In genomic region chrX:53006062-53006461, GRCm38 (mm10) we compare ENCODE assay signal across 8 mouse cellular contexts. TPM values are rescaled to one million over a fixed set of nuclear protein-coding genes. Genes with fewer than 3 reads are reported as not detected.
A peak's percentile ranks its signal among the peaks of the same experiment; 100 is the strongest.
DNase-seq lines count a peak whose midpoint lies in the region; ATAC-seq lines count a peak whose summit lies in the region.

No protein-coding gene starts in this region.

- WGBS in heart, embryonic 10.5 days, result 55% methylated on average over 3 of the region's 3 CpGs
- WGBS in midbrain, embryonic 14.5 days, result 57% methylated on average over 3 of the region's 3 CpGs
- 57% methylated on average over 3 of the region's 3 CpGs for WGBS in midbrain, embryonic 13.5 days

- no peaks in the 10 kb centered on the region for H3K4me1 ChIP-seq in heart, embryonic 10.5 days
- no peaks in the 10 kb centered on the region for H3K4me1 ChIP-seq in midbrain, embryonic 14.5 days (ENCODE audit: control insufficient read depth, insufficient read depth, low read length)
- no peaks in the 10 kb centered on the region for H3K4me1 ChIP-seq in midbrain, embryonic 13.5 days (replicated peaks)

- no peaks in the 10 kb centered on the region for H3K9me3 ChIP-seq in heart, embryonic 10.5 days
- no peaks in the 10 kb centered on the region for H3K9me3 ChIP-seq in midbrain, embryonic 14.5 days (ENCODE audit: control insufficient read depth, low read length)
- no peaks in the 10 kb centered on the region for H3K9me3 ChIP-seq in midbrain, embryonic 13.5 days

- no peak overlapping the region for H3K9ac ChIP-seq in midbrain, embryonic 14.5 days (replicated peaks; ENCODE audit: low read length)
- H3K9ac ChIP-seq in midbrain, embryonic 13.5 days (replicated peaks), result no peak overlapping the region

- H3K4me2 ChIP-seq in midbrain, embryonic 14.5 days (ENCODE audit: low read length), result no peak overlapping the region
- H3K4me2 ChIP-seq in midbrain, embryonic 13.5 days (replicated peaks), result no peak overlapping the region

- H3K4me3 ChIP-seq in heart, embryonic 10.5 days, result no peak overlapping the region
- no peak overlapping the region for H3K4me3 ChIP-seq in midbrain, embryonic 14.5 days (replicated peaks; ENCODE audit: low read depth, low read length)
- H3K4me3 ChIP-seq in midbrain, embryonic 13.5 days (replicated peaks), result no peak overlapping the region

- peak; percentile 4 to 39 for DNase-seq in heart, adult 9 months (ENCODE audit: low spot score in 2 of 2)
- no peak for DNase-seq in heart, embryonic 10.5 days (ENCODE audit: low spot score)
- DNase-seq in midbrain, embryonic 14.5 days, result peak; percentile 85
- peak; percentile 71 for DNase-seq in c-Kit-positive CD71-negative TER-119-negative erythroid progenitor cells, embryonic 14.5 days (ENCODE audit: low read depth)
- no peak for DNase-seq in gastrocnemius, adult 8-10 months (ENCODE audit: low spot score in 2 of 2)
- no peak for DNase-seq in spleen, adult 18-20 months

- no peak for ATAC-seq in midbrain, embryonic 14.5 days (ENCODE audit: low FRiP score, low TSS enrichment)
- no peak for ATAC-seq in midbrain, embryonic 13.5 days
- ATAC-seq in megakaryocyte, adult 5-6 weeks (ENCODE audit: poor library complexity, severe bottlenecking), result peak; percentile 66; the same call in 1 of the 2 replicates

- H3K27me3 ChIP-seq in heart, embryonic 10.5 days (ENCODE audit: insufficient read depth, poor library complexity, severe bottlenecking), result no peaks in the 10 kb centered on the region
- no peaks in the 10 kb centered on the region for H3K27me3 ChIP-seq in midbrain, embryonic 14.5 days (ENCODE audit: control insufficient read depth, insufficient read depth, low read length)
- H3K27me3 ChIP-seq in midbrain, embryonic 13.5 days, result no peaks in the 10 kb centered on the region

- H3K36me3 ChIP-seq in heart, embryonic 10.5 days, result peaks cover 21% of the 10 kb centered on the region; the same call in 1 of the 2 replicates
- no peaks in the 10 kb centered on the region for H3K36me3 ChIP-seq in midbrain, embryonic 14.5 days (ENCODE audit: control insufficient read depth, insufficient read depth, low read length)
- H3K36me3 ChIP-seq in midbrain, embryonic 13.5 days, result peaks cover 3% of the 10 kb centered on the region; the same call in 1 of the 2 replicates

- no peak overlapping the region for H3K27ac ChIP-seq in heart, embryonic 10.5 days
- no peak overlapping the region for H3K27ac ChIP-seq in midbrain, embryonic 14.5 days (replicated peaks; ENCODE audit: low read depth, low read length)
- no peak overlapping the region for H3K27ac ChIP-seq in midbrain, embryonic 13.5 days

RNA-seq across cellular contexts. Expression of gene Hprt, which starts 18.1 kb away (rescaled TPM):
- 172 and 199 TPM in 2 replicates for polyA plus RNA-seq in heart, embryonic 10.5 days (2016; fragmentation: Nextera tagmentation; extraction: Ambion mirVana)
- polyA plus RNA-seq in midbrain, embryonic 14.5 days (2014; fragmentation: Nextera tagmentation; extraction: Ambion mirVana), result 83.1 and 85.1 TPM in 2 replicates
- polyA plus RNA-seq in midbrain, embryonic 13.5 days (2015; fragmentation: Nextera tagmentation; extraction: Ambion mirVana), result 57.4 and 62.6 TPM in 2 replicates
- 280 and 308 TPM in 2 replicates for total RNA-seq in megakaryocyte, adult 5-6 weeks (2015)
- total RNA-seq in megakaryocyte, adult 5-6 weeks (2017), result 258 and 293 TPM in 2 replicates
- 10 to 100 TPM; 21.1 to 30.8 (median 26.7) TPM for total RNA-seq in gastrocnemius, adult 8-10 months (2022)

Comparison
In these comparisons a context has a peak if more than half of its experiments do, and no peak if none do; other contexts are left out.
1. DNase-seq: peak in heart, adult 9 months (2 of 2), midbrain, embryonic 14.5 days (single experiment) and c-Kit-positive CD71-negative TER-119-negative erythroid progenitor cells, embryonic 14.5 days (single experiment); none in heart, embryonic 10.5 days (single experiment), gastrocnemius, adult 8-10 months (0 of 2) and spleen, adult 18-20 months (0 of 2).